Mouse (Mus musculus): ENCODE measurements at regions not wholly inside any gene's neighbourhood (a gene's known extent, or its start where the extent isn't known, plus 50 kb on each side); places are given as distances from the start of the nearest gene placed in this dataset.

- TF ChIP-seq CTCF (IDR thresholded peaks at IDR 0.05; ENCODE audit: insufficient read depth, low read depth, low read length): no peak
- TF ChIP-seq POLR2A (IDR thresholded peaks at IDR 0.05; ENCODE audit: insufficient read depth, low read depth, low read length): no peak
Measured at GRCm38 (mm10) chr6:100424181-100424580, 136.9 kb upstream of the Rybp start.

All from olfactory bulb, adult 2 months (tissue).